Mouse (Mus musculus) CH12.LX (cell line): Measurements from ENCODE around the gene Cblb.

ENCODE experiments used
- BHLHE40 ChIP-seq: IDR thresholded peaks from 2 replicates; pipeline ENCODE4 v1.6.1; 2011; ENCODE audit warnings: mild to moderate bottlenecking, low read depth, low read length, improper control_type of control experiment
- CHD2 ChIP-seq: IDR thresholded peaks from 2 replicates; pipeline ENCODE4 v1.6.1; 2011; ENCODE audit warnings: low read length, improper control_type of control experiment
- CTCF ChIP-seq, 2 experiments: IDR thresholded peaks in 1 of 2; conservative IDR thresholded peaks in 1 of 2; 2 replicates each; pipeline ENCODE4 v1.5.1; 2011 to 2012; ENCODE audit warnings: low read depth in 2 of 2, low read length in 2 of 2, improper control_type of control experiment in 1 of 2, inconsistent platforms in 1 of 2, mild to moderate bottlenecking in 1 of 2, moderate library complexity in 1 of 2
- E2F4 ChIP-seq: IDR thresholded peaks from 2 replicates; pipeline ENCODE4 v1.6.1; 2011; ENCODE audit warnings: low read depth, low read length, improper control_type of control experiment; ENCODE audit not compliant: insufficient replicate concordance
- EP300 ChIP-seq: IDR thresholded peaks from 2 replicates; pipeline ENCODE4 v1.6.1; 2011; ENCODE audit warnings: low read length, improper control_type of control experiment
- ETS1 ChIP-seq: conservative IDR thresholded peaks from 2 replicates; pipeline ENCODE4 v1.6.1; 2012; ENCODE audit warnings: low read depth, mild to moderate bottlenecking, inconsistent platforms, low read length, improper control_type of control experiment, moderate library complexity
- MAZ ChIP-seq: IDR thresholded peaks from 2 replicates; pipeline ENCODE4 v1.6.1; 2012; ENCODE audit warnings: low read depth, mild to moderate bottlenecking, inconsistent platforms, low read length, improper control_type of control experiment, moderate library complexity
- MXI1 ChIP-seq: IDR thresholded peaks from 2 replicates; pipeline ENCODE4 v1.6.1; 2011; ENCODE audit warnings: mild to moderate bottlenecking, low read depth, low read length, improper control_type of control experiment
- POLR2A ChIP-seq: IDR thresholded peaks from 2 replicates; pipeline ENCODE4 v1.6.1; 2011; ENCODE audit warnings: low read depth, mild to moderate bottlenecking, improper control_type of control experiment, low read length
- POLR2AphosphoS2 ChIP-seq: IDR thresholded peaks from 2 replicates; pipeline ENCODE4 v1.6.1; 2011; ENCODE audit warnings: low read depth, low read length, improper control_type of control experiment
- RAD21 ChIP-seq: IDR thresholded peaks from 2 replicates; pipeline ENCODE4 v1.6.1; 2011; ENCODE audit warnings: low read depth, mild to moderate bottlenecking, low read length, improper control_type of control experiment, moderate library complexity
- SIN3A ChIP-seq: IDR thresholded peaks from 2 replicates; pipeline ENCODE4 v1.6.1; 2012; ENCODE audit warnings: low read length, improper control_type of control experiment, inconsistent platforms
- USF1 ChIP-seq: IDR thresholded peaks from 2 replicates; pipeline ENCODE4 v1.6.1; 2014; ENCODE audit warnings: low read depth, mild to moderate bottlenecking, inconsistent platforms, low read length, improper control_type of control experiment
- ZNF384 ChIP-seq: IDR thresholded peaks from 2 replicates; pipeline ENCODE4 v1.6.1; 2012; ENCODE audit warnings: low read depth, low read length, improper control_type of control experiment, inconsistent platforms

DNA sequence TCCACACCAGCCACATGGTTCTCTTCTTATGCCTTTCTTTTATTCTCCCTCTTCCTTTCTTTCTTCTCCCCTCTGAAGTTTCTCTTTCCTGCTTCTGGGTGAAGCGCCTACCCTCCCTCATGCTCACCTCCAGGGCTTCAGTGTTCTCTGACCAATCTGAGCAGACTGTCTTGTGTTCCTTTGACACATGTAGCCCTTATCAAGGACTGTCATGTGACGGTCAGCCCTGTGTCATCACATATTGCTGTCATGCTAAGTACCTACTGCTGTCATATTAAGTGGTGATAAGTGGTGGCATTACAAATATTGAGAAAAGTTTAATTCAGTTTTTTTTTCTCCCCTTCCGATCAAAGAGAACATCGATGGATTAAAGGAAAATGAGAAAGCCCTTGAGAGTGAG, 28.5 kb downstream of the Cblb start:
- TF ChIP-seq BHLHE40 (no peak), CHD2 (no peak), POLR2A (no peak), USF1 (no peak), E2F4 (no peak), MAZ (no peak), ZNF384 (no peak), POLR2AphosphoS2 (no peak), EP300 (no peak), RAD21 (no peak), SIN3A (no peak), MXI1 (no peak), ETS1 (no peak), CTCF (conservative IDR thresholded peaks at IDR 0.05 in 1 of 2, IDR thresholded peaks at IDR 0.05 in 1 of 2; ENCODE audit: low read depth in 2 of 2, low read length in 2 of 2) (no peak)
